Comparison of ENCODE assay signal across 34 mouse cellular contexts in the genomic region with DNA sequence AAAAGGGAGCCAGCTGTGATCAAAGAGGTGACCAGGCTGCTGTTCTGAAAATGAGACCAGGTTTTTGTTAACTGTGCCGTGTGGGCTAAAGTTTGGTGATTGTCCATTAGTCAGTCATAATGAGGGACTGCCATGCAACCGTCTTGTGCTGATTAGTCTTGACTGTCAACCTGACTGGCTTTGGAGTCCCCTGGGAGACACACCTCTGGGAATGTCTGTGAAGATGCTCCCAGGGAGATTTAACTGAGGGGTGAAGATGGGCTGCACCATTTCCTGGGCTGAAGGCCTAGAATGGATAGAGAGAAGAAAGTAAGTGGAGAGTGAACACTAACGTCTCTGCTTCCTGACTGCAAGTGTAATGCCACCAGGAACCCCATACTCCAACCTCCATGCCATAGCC.
"Had no signal": no experiment of that assay in that cellular context is flagged by ENCODE, and none has a peak within 500 bp of the region (broad histone marks: within the 10 kb centered on the region; RNA-seq: fewer than 3 reads in every experiment).

No protein-coding gene starts in this region.

- H3K36me3 ChIP-seq: heart, embryonic 10.5 days; heart, embryonic 12.5 days; heart, embryonic 13.5 days; heart, embryonic 15.5 days; hindbrain, embryonic 10.5 days; hindbrain, embryonic 12.5 days; hindbrain, embryonic 13.5 days; hindbrain, embryonic 15.5 days; intestine, embryonic 15.5 days; kidney, embryonic 15.5 days had no signal

- H3K27me3 ChIP-seq: heart, embryonic 12.5 days; heart, embryonic 13.5 days; heart, embryonic 15.5 days; hindbrain, embryonic 12.5 days; hindbrain, embryonic 13.5 days; hindbrain, embryonic 15.5 days; intestine, embryonic 15.5 days; kidney, embryonic 15.5 days had no signal

- H3K9me3 ChIP-seq: heart, embryonic 10.5 days; heart, embryonic 15.5 days; hindbrain, embryonic 10.5 days; hindbrain, embryonic 12.5 days; hindbrain, embryonic 13.5 days; hindbrain, embryonic 15.5 days; intestine, embryonic 15.5 days; kidney, embryonic 15.5 days had no signal

- H3K4me3 ChIP-seq: heart, embryonic 10.5 days; heart, embryonic 12.5 days; heart, embryonic 13.5 days; heart, embryonic 15.5 days; hindbrain, embryonic 10.5 days; hindbrain, embryonic 12.5 days; hindbrain, embryonic 13.5 days; hindbrain, embryonic 15.5 days; intestine, embryonic 15.5 days; kidney, embryonic 15.5 days; layer of hippocampus, adult 2 months had no signal

- H3K4me1 ChIP-seq: heart, embryonic 10.5 days; heart, embryonic 13.5 days; heart, embryonic 15.5 days; hindbrain, embryonic 10.5 days; hindbrain, embryonic 12.5 days; hindbrain, embryonic 13.5 days; hindbrain, embryonic 15.5 days; intestine, embryonic 15.5 days; kidney, embryonic 15.5 days had no signal

- H3K9ac ChIP-seq: heart, embryonic 12.5 days; heart, embryonic 13.5 days; heart, embryonic 15.5 days; hindbrain, embryonic 12.5 days; hindbrain, embryonic 13.5 days; hindbrain, embryonic 14.5 days; hindbrain, embryonic 15.5 days; intestine, embryonic 15.5 days; kidney, embryonic 15.5 days had no signal

- DNase-seq: heart, postnatal 10 days; heart, postnatal 14 days; heart, postnatal 4 days; kidney, adult 11 months; kidney, adult 18-20 months; kidney, adult 2 months; kidney, adult 8-10 months; kidney, adult 9 months; kidney, postnatal 10 days; kidney, postnatal 14 days; kidney, postnatal 25 days; kidney, postnatal 36 days; kidney, postnatal 4 days; layer of hippocampus, adult 9-11 months; layer of hippocampus, postnatal 36 days had no signal

- ATAC-seq: hindbrain, embryonic 16.5 days; hindbrain, postnatal 0 days; inflammation-experienced regulatory T-cells, adult 6 months; intestine, embryonic 15.5 days; intestine, embryonic 16.5 days; intestine, postnatal 0 days had no signal

- H3K4me2 ChIP-seq: heart, embryonic 11.5 days; heart, embryonic 12.5 days; heart, embryonic 13.5 days; heart, embryonic 15.5 days; hindbrain, embryonic 12.5 days; hindbrain, embryonic 13.5 days; hindbrain, embryonic 14.5 days; hindbrain, embryonic 15.5 days; intestine, embryonic 15.5 days; kidney, embryonic 15.5 days had no signal

- H3K27ac ChIP-seq: heart, embryonic 10.5 days; heart, embryonic 13.5 days; heart, embryonic 15.5 days; hindbrain, embryonic 10.5 days; hindbrain, embryonic 12.5 days; hindbrain, embryonic 13.5 days; hindbrain, embryonic 14.5 days; hindbrain, embryonic 15.5 days; hindbrain, postnatal 0 days; intestine, embryonic 15.5 days; kidney, embryonic 15.5 days; kidney, postnatal 0 days; layer of hippocampus, adult 2 months had no signal
